Comparison of ENCODE assay signal across 8 mouse cellular contexts in the genomic region with DNA sequence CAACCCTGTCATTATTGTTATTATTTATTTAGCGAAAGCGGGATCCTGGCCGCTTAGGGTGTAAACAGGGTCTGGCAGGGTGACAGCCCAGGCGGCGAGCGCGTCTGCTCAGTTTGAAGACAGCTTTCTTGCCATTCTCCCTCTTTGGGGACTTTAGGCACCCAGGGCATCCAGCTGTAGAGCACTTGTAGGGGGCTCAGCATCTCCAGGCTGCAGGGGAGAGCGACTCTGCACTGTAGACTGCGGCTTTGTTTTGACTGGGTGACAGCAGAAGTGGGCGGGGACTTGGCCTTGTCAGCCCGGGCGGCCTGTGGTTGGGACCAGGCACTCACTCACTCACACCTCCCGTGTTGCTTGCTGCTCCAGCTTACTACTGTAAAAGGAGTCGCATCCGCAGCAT. TPM values are rescaled to one million over a fixed set of nuclear protein-coding genes. Genes with fewer than 3 reads are reported as not detected.
DNase-seq lines count a peak whose midpoint lies in the region; ATAC-seq and TF ChIP-seq lines count a peak whose summit lies in the region.

No protein-coding gene starts in this region.

- peak overlapping the region; percentile 96 for H3K4me2 ChIP-seq in embryonic facial prominence, embryonic 14.5 days (ENCODE audit: low read depth, low read length)
- peak overlapping the region; percentile 97 for H3K4me2 ChIP-seq in liver, embryonic 15.5 days
- H3K4me2 ChIP-seq in stomach, embryonic 16.5 days (ENCODE audit: low read depth, low read length): peak overlapping the region; percentile 92

- H3ac ChIP-seq in C2C12 (ENCODE audit: control insufficient read depth, insufficient read length, low read depth): peak overlapping the region; percentile 56

- no peaks in the 10 kb centered on the region; the same call in 1 of the 2 replicates for H3K4me1 ChIP-seq in bone marrow, adult 2 months (ENCODE audit: control insufficient read depth, insufficient read depth, low read length)
- H3K4me1 ChIP-seq in embryonic facial prominence, embryonic 14.5 days (ENCODE audit: control insufficient read depth, insufficient read depth, low read length): peaks cover 20% of the 10 kb centered on the region
- H3K4me1 ChIP-seq in heart, embryonic 10.5 days: peaks cover 35% of the 10 kb centered on the region
- H3K4me1 ChIP-seq in liver, embryonic 15.5 days (replicated peaks): peaks cover 54% of the 10 kb centered on the region
- peaks cover 22% of the 10 kb centered on the region for H3K4me1 ChIP-seq in stomach, embryonic 16.5 days (ENCODE audit: control insufficient read depth, insufficient read depth, low read length)

- WGBS in bone marrow, adult 2 months: under 1% methylated on average over 15 of the region's 15 CpGs
- WGBS in embryonic facial prominence, embryonic 14.5 days: 0% methylated on average over 13 of the region's 15 CpGs
- WGBS in heart, embryonic 10.5 days: 2% methylated on average over 15 of the region's 15 CpGs
- WGBS in liver, embryonic 15.5 days (ENCODE audit: insufficient replicate concordance): under 1% methylated on average over 15 of the region's 15 CpGs
- under 1% methylated on average over 15 of the region's 15 CpGs for whole genome bisulfite sequencing in stomach, embryonic 16.5 days

- no peaks in the 10 kb centered on the region for H3K27me3 ChIP-seq in C2C12 (ENCODE audit: control insufficient read depth, insufficient read depth, insufficient read length)
- no peaks in the 10 kb centered on the region for H3K27me3 ChIP-seq in embryonic facial prominence, embryonic 14.5 days (replicated peaks; ENCODE audit: control insufficient read depth, insufficient read depth, low read length)
- no peaks in the 10 kb centered on the region for H3K27me3 ChIP-seq in heart, embryonic 10.5 days (ENCODE audit: insufficient read depth, poor library complexity, severe bottlenecking)
- no peaks in the 10 kb centered on the region for H3K27me3 ChIP-seq in liver, embryonic 15.5 days
- H3K27me3 ChIP-seq in stomach, embryonic 16.5 days (ENCODE audit: control insufficient read depth, insufficient read depth, low read length): no peaks in the 10 kb centered on the region

- peak overlapping the region; percentile 99 for H3K27ac ChIP-seq in bone marrow, adult 2 months (ENCODE audit: control insufficient read depth, insufficient read depth, low read depth, low read length, poor library complexity)
- H3K27ac ChIP-seq in embryonic facial prominence, embryonic 14.5 days (replicated peaks; ENCODE audit: low read depth, low read length): peak overlapping the region; percentile 87
- peak overlapping the region; percentile 99 for H3K27ac ChIP-seq in heart, embryonic 10.5 days
- H3K27ac ChIP-seq in liver, embryonic 15.5 days (replicated peaks): peak overlapping the region; percentile 95
- peak overlapping the region; percentile 94 for H3K27ac ChIP-seq in stomach, embryonic 16.5 days (ENCODE audit: low read length)

- H3K79me2 ChIP-seq in C2C12 (ENCODE audit: control insufficient read depth, insufficient read depth): peaks cover 19% of the 10 kb centered on the region

- no peaks in the 10 kb centered on the region for H3K79me3 ChIP-seq in C2C12 (ENCODE audit: low read depth)

- peak; percentile 90 for DNase-seq in embryonic facial prominence, embryonic 14.5 days (ENCODE audit: low spot score)
- DNase-seq in heart, embryonic 10.5 days (ENCODE audit: low spot score): peak; percentile 95
- DNase-seq in kidney, adult 9 months: peak; percentile 80
- DNase-seq in neural tube, embryonic 10.5 days (ENCODE audit: extremely low spot score, low spot score): peak; percentile 73

- TF ChIP-seq POLR2A in bone marrow, adult 2 months (IDR thresholded peaks at IDR 0.05; ENCODE audit: borderline replicate concordance, control insufficient read depth, low read depth, low read length): peak; percentile 83; the same call in 1 of the 2 replicates

- H3K9me3 ChIP-seq in embryonic facial prominence, embryonic 14.5 days (ENCODE audit: control insufficient read depth, low read length): no peaks in the 10 kb centered on the region
- H3K9me3 ChIP-seq in heart, embryonic 10.5 days: no peaks in the 10 kb centered on the region
- H3K9me3 ChIP-seq in liver, embryonic 15.5 days (replicated peaks): no peaks in the 10 kb centered on the region
- no peaks in the 10 kb centered on the region for H3K9me3 ChIP-seq in stomach, embryonic 16.5 days (replicated peaks; ENCODE audit: control insufficient read depth, low read length)

- H3K36me3 ChIP-seq in C2C12 (ENCODE audit: control insufficient read depth, insufficient read depth): no peaks in the 10 kb centered on the region
- no peaks in the 10 kb centered on the region for H3K36me3 ChIP-seq in embryonic facial prominence, embryonic 14.5 days (ENCODE audit: control insufficient read depth, insufficient read depth, low read length)
- H3K36me3 ChIP-seq in heart, embryonic 10.5 days: no peaks in the 10 kb centered on the region
- H3K36me3 ChIP-seq in liver, embryonic 15.5 days (replicated peaks): no peaks in the 10 kb centered on the region
- H3K36me3 ChIP-seq in stomach, embryonic 16.5 days (ENCODE audit: control insufficient read depth, insufficient read depth, low read length): no peaks in the 10 kb centered on the region

- H3K4me3 ChIP-seq in C2C12 (ENCODE audit: insufficient read depth, poor library complexity, severe bottlenecking): peak overlapping the region; percentile 68
- H3K4me3 ChIP-seq in bone marrow, adult 2 months (replicated peaks; ENCODE audit: control insufficient read depth, low read depth, low read length): peak overlapping the region; percentile 87
- H3K4me3 ChIP-seq in embryonic facial prominence, embryonic 14.5 days (ENCODE audit: low read depth, low read length): peak overlapping the region; percentile 81
- peak overlapping the region; percentile 80 for H3K4me3 ChIP-seq in heart, embryonic 10.5 days
- H3K4me3 ChIP-seq in liver, embryonic 15.5 days (replicated peaks): peak overlapping the region; percentile 92
- H3K4me3 ChIP-seq in stomach, embryonic 16.5 days (replicated peaks; ENCODE audit: low read length): peak overlapping the region; percentile 68

- peak; percentile 87 for ATAC-seq in embryonic facial prominence, embryonic 14.5 days (ENCODE audit: low read depth)
- peak; percentile 83 for ATAC-seq in liver, embryonic 15.5 days (ENCODE audit: insufficient read depth)
- peak; percentile 82 for ATAC-seq in stomach, embryonic 16.5 days (ENCODE audit: insufficient read depth, low FRiP score)

- H3K9ac ChIP-seq in embryonic facial prominence, embryonic 14.5 days (ENCODE audit: low read depth, low read length): peak overlapping the region; percentile 92
- H3K9ac ChIP-seq in liver, embryonic 15.5 days: peak overlapping the region; percentile 92
- peak overlapping the region; percentile 93 for H3K9ac ChIP-seq in stomach, embryonic 16.5 days (ENCODE audit: low read length)

- no peak for TF ChIP-seq CTCF in C2C12 (IDR thresholded peaks at IDR 0.05; ENCODE audit: control insufficient read depth, insufficient read depth, insufficient read length)
- no peak for TF ChIP-seq CTCF in bone marrow, adult 2 months (IDR thresholded peaks at IDR 0.05; ENCODE audit: control insufficient read depth, insufficient read depth, low read length)

TF ChIP-seq in C2C12, 6 proteins besides CTCF, POLR2A, EP300 and RAD21:
- TF ChIP-seq FOSL1 (IDR thresholded peaks at IDR 0.05; ENCODE audit: insufficient read depth, low read length, poor library complexity, severe bottlenecking) (no peak), CEBPB (IDR thresholded peaks at IDR 0.05; ENCODE audit: low read depth) (no peak)

RNA-seq across cellular contexts. Expression of a gene that starts 1.5 kb away (rescaled TPM):
- polyA plus RNA-seq in C2C12 (2012; fragmentation: generic; extraction: Trizol): 2.4 TPM
- polyA plus RNA-seq in bone marrow, adult 2 months (2011; ENCODE audit: insufficient read depth, insufficient read length, low replicate concordance, missing spikeins): 19.6 and 50.6 TPM in 2 replicates
- 6.1 and 7.3 TPM in 2 replicates for polyA plus RNA-seq in embryonic facial prominence, embryonic 14.5 days (2014; fragmentation: Nextera tagmentation; extraction: Ambion mirVana)
- 4.1 and 5.9 TPM in 2 replicates for polyA plus RNA-seq in heart, embryonic 10.5 days (2016; fragmentation: Nextera tagmentation; extraction: Ambion mirVana)
- 4.2 and 5.5 TPM in 2 replicates for polyA plus RNA-seq in liver, embryonic 15.5 days (2015; fragmentation: Nextera tagmentation; extraction: Ambion mirVana)
- polyA plus RNA-seq in stomach, embryonic 16.5 days (2015; fragmentation: Nextera tagmentation; extraction: Ambion mirVana): 5.2 and 6.6 TPM in 2 replicates

RNA-seq across cellular contexts. Expression of a gene that starts 28.9 kb away (rescaled TPM):
- polyA plus RNA-seq in C2C12 (2012; fragmentation: generic; extraction: Trizol): 0.04 TPM
- not detected in 2 replicates for polyA plus RNA-seq in bone marrow, adult 2 months (2011; ENCODE audit: insufficient read depth, insufficient read length, low replicate concordance, missing spikeins)
- 0.21 and 0.22 TPM in 2 replicates for polyA plus RNA-seq in embryonic facial prominence, embryonic 14.5 days (2014; fragmentation: Nextera tagmentation; extraction: Ambion mirVana)
- 0.27 and 0.34 TPM in 2 replicates for polyA plus RNA-seq in heart, embryonic 10.5 days (2016; fragmentation: Nextera tagmentation; extraction: Ambion mirVana)
- polyA plus RNA-seq in liver, embryonic 15.5 days (2015; fragmentation: Nextera tagmentation; extraction: Ambion mirVana): 0.05 and 0.13 TPM in 2 replicates
- 0.23 and 0.25 TPM in 2 replicates for polyA plus RNA-seq in stomach, embryonic 16.5 days (2015; fragmentation: Nextera tagmentation; extraction: Ambion mirVana)

Comparison
In these comparisons a context has a peak if more than half of its experiments do, and no peak if none do; other contexts are left out.
1. Peak in every context shown above with its lines: DNase-seq, ATAC-seq, H3K4me3 ChIP-seq and H3K27ac ChIP-seq.